Mouse (Mus musculus) limb, embryonic 12.5 days (tissue): Measurements from ENCODE around the gene Smco2. TPM values are rescaled to one million over a fixed set of nuclear protein-coding genes. Genes with fewer than 3 reads are reported as not detected.
A peak's percentile ranks its signal among the peaks of the same experiment; 100 is the strongest.

ENCODE experiments used
- ATAC-seq: fragments of 200-750 bp; cut with Nextera tagmentation; 2 replicates; pipeline ENCODE4 v1.8.0; 2017; ENCODE audit warnings: low read depth, moderate TSS enrichment; ENCODE audit not compliant: insufficient number of reproducible peaks, insufficient read depth, low FRiP score, low TSS enrichment
- H3K27ac ChIP-seq: fragments of 300-500 bp; sonication (generic); 2 replicates; pipeline ENCODE4 v1.5.1; 2016; ENCODE audit warnings: mild to moderate bottlenecking, moderate library complexity
- H3K27me3 ChIP-seq: fragments of 300-500 bp; sonication (generic); 2 replicates; pipeline ENCODE4 v1.6.1; 2016; ENCODE audit warnings: mild to moderate bottlenecking, moderate library complexity
- H3K36me3 ChIP-seq: fragments of 300-500 bp; sonication (generic); 2 replicates; pipeline ENCODE4 v1.6.1; 2016; ENCODE audit warnings: mild to moderate bottlenecking, moderate library complexity
- H3K4me1 ChIP-seq: fragments of 300-500 bp; sonication (generic); replicated peaks from 2 replicates; pipeline ENCODE4 v1.6.1; 2016
- H3K4me2 ChIP-seq: fragments of 300-500 bp; sonication (generic); 2 replicates; pipeline ENCODE4 v1.6.1; 2016; ENCODE audit warnings: mild to moderate bottlenecking, moderate library complexity
- H3K4me3 ChIP-seq: fragments of 300-500 bp; sonication (generic); replicated peaks from 2 replicates; pipeline ENCODE4 v1.5.1; 2016; ENCODE audit warnings: mild to moderate bottlenecking
- H3K9ac ChIP-seq: fragments of 300-500 bp; sonication (generic); replicated peaks from 2 replicates; pipeline ENCODE4 v1.6.1; 2016; ENCODE audit warnings: mild to moderate bottlenecking, moderate library complexity
- H3K9me3 ChIP-seq: fragments of 300-500 bp; sonication (generic); 2 replicates; pipeline ENCODE4 v1.6.1; 2016; ENCODE audit warnings: mild to moderate bottlenecking, moderate library complexity
- WGBS: fragments of 180-500 bp; shearing (Covaris S2); methylation state at CpG from one replicate; pipeline ENCODE4 v1.1.7; 2016; 5-methylcytosine and 5-hydroxymethylcytosine counted together
- polyA plus RNA-seq: library from polyadenylated mRNA; unstranded; fragments of >200 nt; fragmentation: Nextera tagmentation; extraction: Ambion mirVana; gene quantifications from 2 replicates; pipeline ENCODE4 v1.2.1, GENCODE M21; 2016

The Smco2 gene
- polyA plus RNA-seq, 1 experiment from 2014 or later, result not detected

DNA sequence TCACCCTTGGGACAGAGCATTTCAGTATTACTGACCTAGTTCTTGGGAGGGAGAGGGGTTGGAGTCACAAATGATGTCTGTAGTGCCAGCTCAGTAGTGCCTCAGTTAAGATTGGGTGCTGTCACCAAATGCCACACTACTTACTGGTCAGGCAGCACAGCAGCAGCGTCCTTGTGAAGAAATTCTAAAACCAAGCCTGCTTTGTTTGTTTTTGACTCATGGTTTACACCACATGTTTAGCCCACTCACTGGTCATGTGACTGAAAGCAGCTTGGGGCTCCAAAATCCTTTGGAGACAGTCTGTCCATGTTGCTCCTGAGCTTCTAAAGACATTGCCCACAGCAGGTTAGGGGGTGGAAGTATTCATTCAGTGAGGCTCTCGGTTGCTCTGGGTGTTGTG, 33.5 kb downstream of the Smco2 start:
- no peaks in the 10 kb centered on the region for H3K36me3 ChIP-seq
- H3K4me3 ChIP-seq, result no peak overlapping the region
- no peaks in the 10 kb centered on the region for H3K27me3 ChIP-seq
- no peak overlapping the region for H3K27ac ChIP-seq
- peaks cover 36% of the 10 kb centered on the region for H3K4me1 ChIP-seq
- no peak for ATAC-seq
- 56% methylated on average over 2 of the region's 2 CpGs for WGBS
- no peak overlapping the region for H3K4me2 ChIP-seq
- no peak overlapping the region for H3K9ac ChIP-seq
- no peaks in the 10 kb centered on the region for H3K9me3 ChIP-seq

GRCm38 (mm10) chr6:146884171-146884570, 34.3 kb downstream of the Smco2 start:
- Histone ChIP-seq H3K9ac (no peak overlapping the region), H3K36me3 (no peaks in the 10 kb centered on the region), H3K27ac (no peak overlapping the region), H3K4me1 (peaks cover 32% of the 10 kb centered on the region), H3K9me3 (no peaks in the 10 kb centered on the region), H3K4me3 (no peak overlapping the region), H3K27me3 (no peaks in the 10 kb centered on the region), H3K4me2 (no peak overlapping the region)
- 91% methylated on average over 3 of the region's 3 CpGs for WGBS
- ATAC-seq, result no peak

DNA sequence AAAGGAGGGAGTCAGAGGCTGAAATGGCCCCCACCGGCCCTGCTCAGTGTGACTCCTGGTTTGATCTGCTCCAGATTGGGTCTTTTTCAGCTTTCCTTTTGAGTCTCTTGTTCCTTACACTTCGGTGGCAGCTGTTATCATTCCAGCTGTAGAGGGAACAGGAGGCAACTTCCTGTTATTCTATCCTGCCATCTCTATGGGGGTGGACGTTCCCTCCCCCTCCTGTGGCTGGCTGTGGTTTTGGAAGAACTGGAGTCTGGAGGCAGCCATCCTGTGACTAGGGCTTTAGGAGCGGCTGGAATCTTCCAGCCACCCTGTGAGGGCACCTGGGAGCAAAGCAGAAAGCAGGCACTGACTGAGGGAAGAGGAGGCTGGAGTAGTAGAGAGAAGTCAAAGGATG, 34.9 kb downstream of the Smco2 start:
- H3K4me1 ChIP-seq, result peaks cover 31% of the 10 kb centered on the region
- no peak overlapping the region for H3K4me3 ChIP-seq
- H3K27ac ChIP-seq, result no peak overlapping the region
- WGBS, result 24% methylated on average over 4 of the region's 4 CpGs
- ATAC-seq, result no peak
- no peak overlapping the region for H3K9ac ChIP-seq
- no peaks in the 10 kb centered on the region for H3K36me3 ChIP-seq
- H3K27me3 ChIP-seq, result no peaks in the 10 kb centered on the region
- no peaks in the 10 kb centered on the region for H3K9me3 ChIP-seq
- no peak overlapping the region for H3K4me2 ChIP-seq

DNA sequence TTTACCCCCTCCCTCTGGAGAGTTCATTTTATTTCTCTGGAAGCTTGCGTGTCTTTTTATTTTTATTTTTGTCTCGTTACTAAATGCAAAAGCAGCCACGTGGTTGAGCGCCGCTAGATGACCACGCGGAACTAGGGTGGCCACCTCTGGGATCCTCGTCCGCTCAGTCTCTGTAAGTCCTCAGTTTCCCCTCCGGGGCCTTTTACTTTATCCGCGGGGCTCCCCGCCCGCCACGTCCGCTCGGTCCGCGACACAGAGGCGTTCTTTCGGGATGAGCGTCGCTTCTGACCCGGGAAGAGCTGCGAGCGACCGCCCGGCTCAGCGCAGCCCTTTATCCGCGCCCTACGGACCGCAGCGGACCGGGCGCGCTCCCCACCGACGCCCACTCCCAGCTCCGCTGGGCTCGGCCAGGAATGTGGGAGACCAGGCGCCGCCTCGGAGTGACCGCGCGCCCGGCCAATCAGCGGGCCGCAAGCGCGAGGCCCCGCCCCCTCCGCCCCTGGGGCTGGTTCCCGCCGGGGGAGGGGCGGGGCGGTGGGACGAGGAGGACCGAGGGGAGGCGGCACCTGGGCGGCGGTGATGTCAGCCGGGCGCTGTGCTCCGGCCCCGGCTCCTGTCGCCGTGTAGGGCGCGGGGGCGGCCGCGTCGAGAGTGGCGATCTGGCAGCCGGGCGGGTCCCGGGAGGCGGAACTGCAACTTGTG, 38.2 kb downstream of the Smco2 start, which contains the start of gene Ppfibp1:
TSS of gene Ppfibp1 (plus strand) at position 530 of the 702 bp plus-strand sequence.
- peak within 1 kb of the TSS; percentile 75 for H3K4me2 ChIP-seq
- peak within 1 kb of the TSS; percentile 81 for H3K27ac ChIP-seq
- H3K9me3 ChIP-seq, result no peaks in the 10 kb centered on the region
- H3K4me1 ChIP-seq, result peaks cover 47% of the 10 kb centered on the region
- peak; percentile 92 for ATAC-seq
- H3K36me3 ChIP-seq, result no peaks in the 10 kb centered on the region
- WGBS, result under 1% methylated on average over 77 of the region's 80 CpGs
- H3K27me3 ChIP-seq, result no peaks in the 10 kb centered on the region
- H3K4me3 ChIP-seq, result peak within 1 kb of the TSS; percentile 81
- peak within 1 kb of the TSS; percentile 86 for H3K9ac ChIP-seq

GRCm38 (mm10) chr6:146888660-146889490, 39.0 kb downstream of the Smco2 start:
- peaks cover 47% of the 10 kb centered on the region for H3K4me1 ChIP-seq
- 6% methylated on average over 26 of the region's 26 CpGs for WGBS
- peak overlapping the region; percentile 79; the same call in 1 of the 2 replicates for H3K27ac ChIP-seq
- no peaks in the 10 kb centered on the region for H3K9me3 ChIP-seq
- peak overlapping the region; percentile 75 for H3K4me2 ChIP-seq
- H3K4me3 ChIP-seq, result peak overlapping the region; percentile 81
- ATAC-seq, result peak; percentile 65
- no peaks in the 10 kb centered on the region for H3K36me3 ChIP-seq
- H3K9ac ChIP-seq, result peak overlapping the region; percentile 86
- H3K27me3 ChIP-seq, result no peaks in the 10 kb centered on the region

DNA sequence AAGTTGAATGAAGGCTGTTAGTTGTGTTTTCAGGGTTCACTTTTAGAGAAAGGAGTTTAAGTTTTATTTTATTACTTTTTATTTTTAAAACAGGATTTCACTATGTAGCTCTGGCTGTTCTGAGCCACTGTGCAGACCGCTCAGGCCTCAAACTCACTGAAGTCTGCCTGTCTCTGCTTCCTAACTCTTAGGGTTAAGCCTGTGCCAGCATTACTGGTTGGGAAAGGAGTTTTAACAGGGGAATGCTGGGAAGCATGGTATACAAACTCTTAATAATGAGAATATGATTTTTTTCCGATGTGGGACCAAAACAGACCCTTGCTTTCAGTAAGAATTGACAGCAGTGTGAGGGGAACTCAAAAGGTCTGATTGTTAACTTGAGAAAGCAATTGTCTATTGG, 40.3 kb downstream of the Smco2 start:
- ATAC-seq, result no peak
- Histone ChIP-seq H3K27ac (peak overlapping the region; percentile 7), H3K4me3 (peak overlapping the region; percentile 81), H3K4me2 (peak overlapping the region; percentile 75), H3K36me3 (no peaks in the 10 kb centered on the region), H3K9me3 (no peaks in the 10 kb centered on the region), H3K4me1 (peaks cover 40% of the 10 kb centered on the region), H3K9ac (0 out of 2 replicates have a peak overlapping the region, but pooled peaks have one; percentile 18), H3K27me3 (no peaks in the 10 kb centered on the region)
- 66% methylated on average over 2 of the region's 2 CpGs for WGBS

DNA sequence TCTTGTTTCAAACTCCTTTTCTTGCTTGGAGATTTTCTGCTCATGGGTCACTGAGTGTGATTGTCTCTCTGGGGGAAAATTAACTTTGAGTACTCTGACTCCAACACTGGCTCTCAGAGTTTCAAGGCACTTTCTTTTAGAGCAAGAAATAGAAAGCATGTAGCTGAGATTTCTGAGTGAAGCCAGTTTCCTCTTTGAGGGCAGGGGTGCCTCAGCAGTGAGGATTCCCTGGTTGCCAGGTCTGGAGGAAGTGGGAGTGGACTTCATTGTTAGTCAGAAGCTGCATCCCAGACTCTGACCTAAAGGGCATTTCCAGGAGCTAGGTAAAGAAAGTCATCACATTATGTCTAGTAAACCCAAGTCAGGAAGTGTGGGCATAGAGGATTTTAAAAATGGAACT, 40.7 kb downstream of the Smco2 start:
- Histone ChIP-seq H3K9ac (no peak overlapping the region), H3K27me3 (no peaks in the 10 kb centered on the region), H3K36me3 (no peaks in the 10 kb centered on the region), H3K9me3 (no peaks in the 10 kb centered on the region), H3K4me1 (peaks cover 40% of the 10 kb centered on the region), H3K27ac (peak overlapping the region; percentile 7), H3K4me3 (peak overlapping the region; percentile 81), H3K4me2 (peak overlapping the region; percentile 75)
- ATAC-seq, result no peak

GRCm38 (mm10) chr6:146893890-146894289, 44.0 kb downstream of the Smco2 start:
- 62% methylated on average over 2 of the region's 2 CpGs for WGBS
- Histone ChIP-seq H3K9me3 (no peaks in the 10 kb centered on the region), H3K9ac (no peak overlapping the region), H3K36me3 (no peaks in the 10 kb centered on the region), H3K4me3 (no peak overlapping the region), H3K4me1 (peaks cover 30% of the 10 kb centered on the region), H3K27me3 (no peaks in the 10 kb centered on the region), H3K27ac (0 out of 2 replicates have a peak overlapping the region, but pooled peaks have one; percentile 24), H3K4me2 (no peak overlapping the region)
- peak; percentile 60; the same call in 1 of the 2 replicates for ATAC-seq

DNA sequence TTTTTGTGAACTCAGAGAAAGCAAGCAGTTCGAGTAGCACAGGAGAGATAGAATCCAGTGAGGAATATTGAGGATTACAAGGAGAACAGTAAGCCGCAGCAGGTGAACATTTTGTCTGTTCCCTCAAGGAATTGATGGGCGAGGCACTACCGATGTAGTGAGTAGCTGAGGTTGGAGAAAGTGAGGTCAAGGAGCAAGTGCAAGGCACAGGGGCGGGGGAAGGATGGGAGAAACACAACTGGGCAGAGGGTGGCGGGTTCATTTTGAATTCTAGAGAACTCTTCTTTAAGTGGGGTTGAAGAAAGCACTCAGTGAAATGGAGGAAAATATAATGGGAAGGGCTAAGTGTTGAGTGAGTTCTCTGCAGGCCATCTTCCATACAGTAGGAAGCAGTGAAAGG, 48.8 kb downstream of the Smco2 start:
- 85% methylated on average over 6 of the region's 6 CpGs for WGBS
- no peaks in the 10 kb centered on the region for H3K27me3 ChIP-seq
- ATAC-seq, result no peak
- no peak overlapping the region for H3K4me2 ChIP-seq
- H3K36me3 ChIP-seq, result peaks cover 3% of the 10 kb centered on the region; the same call in 1 of the 2 replicates
- H3K27ac ChIP-seq, result peak overlapping the region; percentile 5; the same call in 1 of the 2 replicates
- no peaks in the 10 kb centered on the region for H3K9me3 ChIP-seq
- peaks cover 4% of the 10 kb centered on the region; the same call in 1 of the 2 replicates for H3K4me1 ChIP-seq
- no peak overlapping the region for H3K4me3 ChIP-seq
- H3K9ac ChIP-seq, result no peak overlapping the region

- WGBS, result 77% methylated on average over 2 of the region's 2 CpGs
- no peak overlapping the region for H3K4me3 ChIP-seq
- peaks cover 4% of the 10 kb centered on the region; the same call in 1 of the 2 replicates for H3K4me1 ChIP-seq
- no peak overlapping the region for H3K27ac ChIP-seq
- H3K4me2 ChIP-seq, result no peak overlapping the region
- no peak for ATAC-seq
- H3K36me3 ChIP-seq, result peaks cover 3% of the 10 kb centered on the region; the same call in 1 of the 2 replicates
- H3K9ac ChIP-seq, result no peak overlapping the region
- H3K9me3 ChIP-seq, result no peaks in the 10 kb centered on the region
- no peaks in the 10 kb centered on the region for H3K27me3 ChIP-seq
These were observed 49.7 kb downstream of the Smco2 start for GRCm38 (mm10) chr6:146899647-146900046.

DNA sequence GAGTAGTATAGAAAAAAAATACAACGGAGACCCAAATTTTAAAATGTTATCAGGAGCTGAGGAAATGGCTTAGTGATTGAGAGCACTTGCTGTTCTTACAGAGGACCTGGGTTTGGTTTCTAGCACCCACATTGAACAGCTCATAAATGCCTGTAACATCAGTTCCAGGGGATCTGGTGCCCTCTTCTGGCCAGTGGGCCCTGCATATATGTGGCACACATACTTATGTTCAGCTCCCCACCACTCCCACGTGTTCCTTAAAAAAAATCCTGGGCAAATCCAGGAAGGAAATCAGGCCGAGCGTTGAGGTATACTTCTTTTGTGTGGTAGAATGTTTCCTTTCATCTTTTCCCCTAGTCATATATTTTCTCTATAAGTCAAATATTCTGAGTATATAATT, 52.0 kb downstream of the Smco2 start:
- no peak for ATAC-seq

More for the DNA sequence above, 52.0 kb downstream of the Smco2 start:
- H3K36me3 ChIP-seq, result peaks cover 3% of the 10 kb centered on the region; the same call in 1 of the 2 replicates
- H3K4me1 ChIP-seq, result peaks cover 6% of the 10 kb centered on the region; the same call in 1 of the 2 replicates
- H3K4me3 ChIP-seq, result no peak overlapping the region
- 90% methylated on average over 4 of the region's 4 CpGs for WGBS
- H3K27ac ChIP-seq, result no peak overlapping the region
- no peaks in the 10 kb centered on the region for H3K27me3 ChIP-seq
- H3K4me2 ChIP-seq, result no peak overlapping the region
- H3K9me3 ChIP-seq, result no peaks in the 10 kb centered on the region
- no peak overlapping the region for H3K9ac ChIP-seq
